Mouse (Mus musculus) liver, embryonic 14.5 days (tissue): ENCODE results near the gene Xxylt1. TPM values are rescaled to one million over a fixed set of nuclear protein-coding genes. Genes with fewer than 3 reads are reported as not detected.

Experiments used
- ATAC-seq: fragments of 200-750 bp; cut with Nextera tagmentation; 2 replicates; pipeline ENCODE4 v1.8.0; 2017; ENCODE audit warnings: moderate number of reproducible peaks, mild to moderate bottlenecking, moderate library complexity; ENCODE audit not compliant: insufficient read depth
- DNase-seq, 3 experiments: peaks; one replicate each; pipeline ENCODE4 v3.0.0-alpha.2; 2012 to 2013; ENCODE audit warnings: low read depth in 3 of 3, low spot score in 3 of 3
- H3K27ac ChIP-seq: fragments of 300-500 bp; sonication (generic); 2 replicates; pipeline ENCODE4 v1.5.1; 2014; ENCODE audit warnings: moderate library complexity, mild to moderate bottlenecking, control low read depth, inconsistent platforms
- H3K27me3 ChIP-seq: fragments of 300-500 bp; sonication (generic); 2 replicates; pipeline ENCODE4 v1.6.1; 2014; ENCODE audit warnings: mild to moderate bottlenecking, low read length, moderate library complexity; ENCODE audit not compliant: control insufficient read depth, insufficient read depth
- H3K36me3 ChIP-seq: fragments of 300-500 bp; sonication (generic); replicated peaks from 2 replicates; pipeline ENCODE4 v1.6.1; 2014; ENCODE audit warnings: low read depth; ENCODE audit not compliant: control insufficient read depth, insufficient read depth
- H3K4me1 ChIP-seq, 2 experiments: fragments of 200-500 bp in 1 of 2; fragments of 300-500 bp in 1 of 2; sonication (generic) in 1 of 2; replicated peaks; 2 replicates each; pipeline ENCODE4 v1.6.1; 2012 to 2014; ENCODE audit warnings: antibody characterized with exemption in 1 of 2, inconsistent platforms in 1 of 2, low read length in 1 of 2; ENCODE audit not compliant: control insufficient read depth in 2 of 2, insufficient read depth in 2 of 2
- H3K4me2 ChIP-seq: fragments of 300-500 bp; sonication (generic); 2 replicates; pipeline ENCODE4 v1.6.1; 2014; ENCODE audit warnings: low read depth, mild to moderate bottlenecking, control low read depth, moderate library complexity
- H3K4me3 ChIP-seq, 2 experiments: fragments of 200-500 bp in 1 of 2; fragments of 300-500 bp in 1 of 2; sonication (generic) in 1 of 2; 2 replicates each; pipeline ENCODE4 v1.5.1; 2012 to 2014; ENCODE audit warnings: low read depth in 2 of 2, low read length in 2 of 2, mild to moderate bottlenecking in 2 of 2, control low read depth in 1 of 2, inconsistent platforms in 1 of 2, moderate library complexity in 1 of 2; ENCODE audit not compliant: insufficient read depth in 1 of 2
- H3K9ac ChIP-seq: fragments of 300-500 bp; sonication (generic); replicated peaks from 2 replicates; pipeline ENCODE4 v1.6.1; 2014; ENCODE audit warnings: mild to moderate bottlenecking, control low read depth, moderate library complexity
- H3K9me3 ChIP-seq: fragments of 300-500 bp; sonication (generic); 2 replicates; pipeline ENCODE4 v1.6.1; 2016; ENCODE audit warnings: low read length, mixed read lengths; ENCODE audit not compliant: control insufficient read depth
- CTCF ChIP-seq: IDR thresholded peaks from 2 replicates; pipeline ENCODE4 v1.5.1; 2016; ENCODE audit warnings: antibody characterized with exemption, low read depth, control low read depth
- EP300 ChIP-seq: IDR thresholded peaks from 2 replicates; pipeline ENCODE4 v1.6.1; 2016; ENCODE audit warnings: antibody characterized with exemption, low read depth
- WGBS: fragments of 180-500 bp; shearing (Covaris S2); extraction: QIAGEN DNeasy Blood & Tissue Kit; methylation state at CpG from one replicate; pipeline ENCODE4 v1.1.7; 2014; ENCODE audit not compliant: insufficient replicate concordance; 5-methylcytosine and 5-hydroxymethylcytosine counted together
- polyA plus RNA-seq, 2 experiments: library from polyadenylated mRNA; depleted of rRNA in 1 of 2; stranded (reverse) in 1 of 2; unstranded in 1 of 2; fragments of >200 nt; fragmentation: Nextera tagmentation in 1 of 2; extraction: Ambion mirVana in 1 of 2; gene quantifications; 2 replicates each; pipeline versions ENCODE4 v1.2.1 to v1.2.3; 2012 to 2014

The Xxylt1 gene
- polyA plus RNA-seq, 2 experiments, result 1.8 TPM

- 68% methylated on average over 5 of the region's 5 CpGs for WGBS
- TF ChIP-seq CTCF (no peak), EP300 (no peak)
- no peak overlapping the region for H3K4me2 ChIP-seq
- H3K4me3 ChIP-seq, result no peak overlapping the region
- H3K9ac ChIP-seq, result no peak overlapping the region
- no peak overlapping the region for H3K27ac ChIP-seq
- H3K36me3 ChIP-seq, result no peaks in the 10 kb centered on the region
- no peak for ATAC-seq
- no peak for DNase-seq
- H3K4me1 ChIP-seq, result 0 out of 4 replicates have a peak, but pooled peaks cover 0 to 4% of the 10 kb centered on the region in 2 experiments
- no peaks in the 10 kb centered on the region for H3K9me3 ChIP-seq
- no peaks in the 10 kb centered on the region for H3K27me3 ChIP-seq
Observed at GRCm38 (mm10) chr16:30984101-30984500, 97.1 kb downstream of the Xxylt1 start.

- no peak overlapping the region for H3K4me3 ChIP-seq
- no peaks in the 10 kb centered on the region for H3K9me3 ChIP-seq
- no peak for ATAC-seq
- WGBS, result 77% methylated on average over 6 of the region's 6 CpGs
- DNase-seq, result no peak
- no peak overlapping the region for H3K9ac ChIP-seq
- no peak overlapping the region for H3K4me2 ChIP-seq
- no peak overlapping the region for H3K27ac ChIP-seq
- no peaks in the 10 kb centered on the region for H3K27me3 ChIP-seq
- TF ChIP-seq CTCF (no peak), EP300 (no peak)
- H3K4me1 ChIP-seq, result 0 out of 4 replicates have a peak, but pooled peaks cover 0 to 4% of the 10 kb centered on the region in 2 experiments
- H3K36me3 ChIP-seq, result no peaks in the 10 kb centered on the region
Observed at GRCm38 (mm10) chr16:30983699-30984098, 97.5 kb downstream of the Xxylt1 start.

GRCm38 (mm10) chr16:30983281-30983680, 98.0 kb downstream of the Xxylt1 start:
- no peak for TF ChIP-seq EP300
- TF ChIP-seq CTCF, result no peak
- no peaks in the 10 kb centered on the region for H3K9me3 ChIP-seq
- H3K36me3 ChIP-seq, result no peaks in the 10 kb centered on the region
- 0 out of 4 replicates have a peak, but pooled peaks cover 0 to 2% of the 10 kb centered on the region in 2 experiments for H3K4me1 ChIP-seq
- H3K4me2 ChIP-seq, result no peak overlapping the region
- no peak overlapping the region for H3K4me3 ChIP-seq
- WGBS, result 50% methylated on average over 4 of the region's 4 CpGs
- no peak for DNase-seq
- H3K9ac ChIP-seq, result no peak overlapping the region
- ATAC-seq, result no peak
- H3K27me3 ChIP-seq, result no peaks in the 10 kb centered on the region
- no peak overlapping the region for H3K27ac ChIP-seq

- TF ChIP-seq CTCF (no peak), EP300 (no peak)
- Histone ChIP-seq H3K4me1 (peaks cover 0 to 6% of the 10 kb centered on the region in 2 experiments; a peak in 1 of 4 replicates), H3K9me3 (no peaks in the 10 kb centered on the region), H3K4me3 (no peak overlapping the region), H3K9ac (no peak overlapping the region), H3K36me3 (no peaks in the 10 kb centered on the region), H3K27ac (no peak overlapping the region), H3K4me2 (no peak overlapping the region), H3K27me3 (no peaks in the 10 kb centered on the region)
- DNase-seq (no peak), ATAC-seq (no peak)
- WGBS, result 66% methylated on average over 10 of the region's 10 CpGs
Observed at GRCm38 (mm10) chr16:30981345-30981744, 99.9 kb downstream of the Xxylt1 start.

- no peak overlapping the region for H3K27ac ChIP-seq
- no peaks in the 10 kb centered on the region for H3K36me3 ChIP-seq
- WGBS, result 71% methylated on average over 11 of the region's 11 CpGs
- ATAC-seq (no peak), DNase-seq (no peak)
- H3K9me3 ChIP-seq, result no peaks in the 10 kb centered on the region
- H3K27me3 ChIP-seq, result no peaks in the 10 kb centered on the region
- TF ChIP-seq CTCF (no peak), EP300 (no peak)
- no peak overlapping the region for H3K9ac ChIP-seq
- peaks cover 0 to 10% of the 10 kb centered on the region in 2 experiments; a peak in 2 of 4 replicates for H3K4me1 ChIP-seq
- no peak overlapping the region for H3K4me3 ChIP-seq
- no peak overlapping the region for H3K4me2 ChIP-seq
Observed at GRCm38 (mm10) chr16:30979905-30980304, 101.3 kb downstream of the Xxylt1 start.
